Mouse (Mus musculus) heart, postnatal 0 days (tissue): ENCODE data around the gene Ostf1.

Experiments
- CTCF ChIP-seq: IDR thresholded peaks from 2 replicates; pipeline ENCODE4 v1.5.1; 2016; ENCODE audit warnings: antibody characterized with exemption, control low read depth, low read depth
- EP300 ChIP-seq: IDR thresholded peaks from 2 replicates; pipeline ENCODE4 v1.6.1; 2016; ENCODE audit warnings: antibody characterized with exemption, low read depth

DNA sequence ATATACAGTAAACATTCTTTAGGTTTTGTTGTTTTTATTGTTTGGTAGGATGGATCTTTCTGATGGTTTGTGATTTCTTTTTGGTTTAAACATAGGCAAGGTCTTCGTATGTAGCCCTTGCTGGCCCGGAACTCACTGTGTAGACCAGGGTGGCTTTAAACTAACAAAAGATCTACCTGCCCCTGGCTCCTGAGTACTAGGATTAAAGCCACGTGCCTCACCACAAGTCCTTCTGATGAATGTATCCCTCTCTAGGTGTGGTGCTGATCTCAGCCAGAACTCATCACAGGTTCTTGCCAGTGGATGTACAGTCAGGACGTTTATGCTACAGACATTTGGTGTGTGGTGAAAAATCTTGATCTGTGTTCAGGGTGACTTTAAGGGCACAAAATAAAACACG, 6.3 kb upstream of the Ostf1 start:
- TF ChIP-seq CTCF (no peak), EP300 (no peak)
